Mouse (Mus musculus): ENCODE data around the gene Ltbp1.

GRCm38 (mm10) chr17:75071174-75071573 is 65.8 kb downstream of the Ltbp1 start:
- TF ChIP-seq CTCF (IDR thresholded peaks at IDR 0.05; ENCODE audit: insufficient read depth, low read length) (no peak), POLR2A (IDR thresholded peaks at IDR 0.05; ENCODE audit: borderline replicate concordance, extremely low read depth, low read depth, low read length) (no peak)
